Mouse (Mus musculus) limb, embryonic 10.5 days (tissue): ENCODE results near the gene Srebf2. TPM values are rescaled to one million over a fixed set of nuclear protein-coding genes. Genes with fewer than 3 reads are reported as not detected.

Experiments used
- DNase-seq: peaks from one replicate; pipeline ENCODE4 v3.0.0-alpha.2; 2017; ENCODE audit warnings: low spot score
- H3K27ac ChIP-seq: fragments of 300-500 bp; sonication (generic); 2 replicates; pipeline ENCODE4 v1.5.1; 2016; ENCODE audit warnings: mild to moderate bottlenecking
- H3K27me3 ChIP-seq: fragments of 300-500 bp; sonication (generic); 2 replicates; pipeline ENCODE4 v1.6.1; 2016; ENCODE audit warnings: low read depth, mild to moderate bottlenecking; ENCODE audit not compliant: poor library complexity, severe bottlenecking
- H3K36me3 ChIP-seq: fragments of 300-500 bp; sonication (generic); 2 replicates; pipeline ENCODE4 v1.6.1; 2016; ENCODE audit warnings: mild to moderate bottlenecking, moderate library complexity
- H3K4me1 ChIP-seq: fragments of 300-500 bp; sonication (generic); 2 replicates; pipeline ENCODE4 v1.6.1; 2016
- H3K4me3 ChIP-seq: fragments of 300-500 bp; sonication (generic); 2 replicates; pipeline ENCODE4 v1.5.1; 2016; ENCODE audit warnings: mild to moderate bottlenecking, moderate library complexity
- H3K9me3 ChIP-seq: fragments of 300-500 bp; sonication (generic); replicated peaks from 2 replicates; pipeline ENCODE4 v1.6.1; 2016; ENCODE audit warnings: mild to moderate bottlenecking
- WGBS: fragments of 180-500 bp; shearing (Covaris S2); methylation state at CpG from one replicate; pipeline ENCODE4 v1.1.7; 2016; 5-methylcytosine and 5-hydroxymethylcytosine counted together
- polyA plus RNA-seq: library from polyadenylated mRNA; unstranded; fragments of >200 nt; fragmentation: Nextera tagmentation; extraction: Ambion mirVana; gene quantifications from 2 replicates; pipeline ENCODE4 v1.2.1, GENCODE M21; 2016

The Srebf2 gene
- polyA plus RNA-seq, 1 experiment from 2014 or later: 190 TPM

GRCm38 (mm10) chr15:82172648-82173047 is 25.7 kb downstream of the Srebf2 start:
- 92% methylated on average over 8 of the region's 8 CpGs for WGBS
- H3K27me3 ChIP-seq: no peaks in the 10 kb centered on the region
- peaks cover 81% of the 10 kb centered on the region for H3K36me3 ChIP-seq

GRCm38 (mm10) chr15:82175091-82175490 is 28.1 kb downstream of the Srebf2 start:
- no peak overlapping the region for H3K4me3 ChIP-seq
- 96% methylated on average over 9 of the region's 9 CpGs for WGBS
- H3K27me3 ChIP-seq: no peaks in the 10 kb centered on the region
- DNase-seq: no peak
- no peak overlapping the region for H3K27ac ChIP-seq
- H3K9me3 ChIP-seq: no peaks in the 10 kb centered on the region
- H3K4me1 ChIP-seq: no peaks in the 10 kb centered on the region
- peaks cover 99% of the 10 kb centered on the region for H3K36me3 ChIP-seq

More at GRCm38 (mm10) chr15:82172648-82173047, 25.7 kb downstream of the Srebf2 start:
- Histone ChIP-seq H3K27ac (no peak overlapping the region), H3K9me3 (no peaks in the 10 kb centered on the region), H3K4me3 (no peak overlapping the region), H3K4me1 (peaks cover 3% of the 10 kb centered on the region)
- no peak for DNase-seq

GRCm38 (mm10) chr15:82177743-82178290 is 30.8 kb downstream of the Srebf2 start:
- peaks cover 4% of the 10 kb centered on the region; the same call in 1 of the 2 replicates for H3K9me3 ChIP-seq
- H3K4me1 ChIP-seq: no peaks in the 10 kb centered on the region
- H3K27me3 ChIP-seq: no peaks in the 10 kb centered on the region
- 83% methylated on average over 7 of the region's 7 CpGs for WGBS
- no peak overlapping the region for H3K4me3 ChIP-seq
- no peak for DNase-seq
- H3K36me3 ChIP-seq: peaks cover 99% of the 10 kb centered on the region
- H3K27ac ChIP-seq: no peak overlapping the region

- Histone ChIP-seq H3K4me3 (no peak overlapping the region), H3K36me3 (peaks cover 100% of the 10 kb centered on the region), H3K27me3 (no peaks in the 10 kb centered on the region), H3K4me1 (no peaks in the 10 kb centered on the region), H3K9me3 (peaks cover 4% of the 10 kb centered on the region; the same call in 1 of the 2 replicates), H3K27ac (no peak overlapping the region)
- 96% methylated on average over 5 of the region's 5 CpGs for WGBS
- DNase-seq: no peak
These were observed 34.1 kb downstream of the Srebf2 start for GRCm38 (mm10) chr15:82181131-82181530.

GRCm38 (mm10) chr15:82182311-82182710 is 35.3 kb downstream of the Srebf2 start:
- Histone ChIP-seq H3K4me3 (no peak overlapping the region), H3K9me3 (peaks cover 4% of the 10 kb centered on the region; the same call in 1 of the 2 replicates), H3K36me3 (peaks cover 100% of the 10 kb centered on the region), H3K4me1 (no peaks in the 10 kb centered on the region), H3K27me3 (no peaks in the 10 kb centered on the region), H3K27ac (no peak overlapping the region)
- DNase-seq: no peak
- 95% methylated on average over 4 of the region's 4 CpGs for WGBS

GRCm38 (mm10) chr15:82183596-82183995 is 36.6 kb downstream of the Srebf2 start:
- no peak for DNase-seq
- no peaks in the 10 kb centered on the region for H3K27me3 ChIP-seq
- peaks cover 4% of the 10 kb centered on the region; the same call in 1 of the 2 replicates for H3K9me3 ChIP-seq
- peaks cover 100% of the 10 kb centered on the region for H3K36me3 ChIP-seq
- H3K4me3 ChIP-seq: no peak overlapping the region
- no peaks in the 10 kb centered on the region for H3K4me1 ChIP-seq
- WGBS: 79% methylated on average over 10 of the region's 10 CpGs
- no peak overlapping the region for H3K27ac ChIP-seq

- DNase-seq: no peak
- 88% methylated on average over 7 of the region's 7 CpGs for WGBS
- no peaks in the 10 kb centered on the region for H3K4me1 ChIP-seq
- no peaks in the 10 kb centered on the region for H3K27me3 ChIP-seq
- H3K36me3 ChIP-seq: peaks cover 100% of the 10 kb centered on the region
- H3K27ac ChIP-seq: no peak overlapping the region
- peaks cover 4% of the 10 kb centered on the region; the same call in 1 of the 2 replicates for H3K9me3 ChIP-seq
- no peak overlapping the region for H3K4me3 ChIP-seq
These were observed 37.2 kb downstream of the Srebf2 start for GRCm38 (mm10) chr15:82184183-82184582.

GRCm38 (mm10) chr15:82184656-82185055 is 37.7 kb downstream of the Srebf2 start:
- DNase-seq: no peak
- Histone ChIP-seq H3K4me3 (no peak overlapping the region), H3K27me3 (no peaks in the 10 kb centered on the region), H3K4me1 (no peaks in the 10 kb centered on the region), H3K36me3 (peaks cover 100% of the 10 kb centered on the region), H3K9me3 (peaks cover 4% of the 10 kb centered on the region; the same call in 1 of the 2 replicates), H3K27ac (peak overlapping the region; percentile 1; the same call in 1 of the 2 replicates)
- 87% methylated on average over 10 of the region's 10 CpGs for WGBS

GRCm38 (mm10) chr15:82185062-82185783 is 38.2 kb downstream of the Srebf2 start:
- Histone ChIP-seq H3K9me3 (peaks cover 4% of the 10 kb centered on the region; the same call in 1 of the 2 replicates), H3K27ac (peak overlapping the region; percentile 1; the same call in 1 of the 2 replicates), H3K4me3 (no peak overlapping the region), H3K27me3 (no peaks in the 10 kb centered on the region), H3K4me1 (no peaks in the 10 kb centered on the region), H3K36me3 (peaks cover 100% of the 10 kb centered on the region)
- 88% methylated on average over 14 of the region's 14 CpGs for WGBS
- no peak for DNase-seq

- Histone ChIP-seq H3K27me3 (no peaks in the 10 kb centered on the region), H3K4me1 (no peaks in the 10 kb centered on the region), H3K4me3 (no peak overlapping the region), H3K9me3 (peaks cover 4% of the 10 kb centered on the region; the same call in 1 of the 2 replicates), H3K27ac (no peak overlapping the region), H3K36me3 (peaks cover 100% of the 10 kb centered on the region)
- 91% methylated on average over 14 of the region's 14 CpGs for WGBS
- DNase-seq: no peak
These were observed 39.1 kb downstream of the Srebf2 start for GRCm38 (mm10) chr15:82186131-82186530.

GRCm38 (mm10) chr15:82186931-82187330 is 40.0 kb downstream of the Srebf2 start:
- Histone ChIP-seq H3K4me1 (no peaks in the 10 kb centered on the region), H3K27ac (no peak overlapping the region), H3K9me3 (peaks cover 2% of the 10 kb centered on the region; the same call in 1 of the 2 replicates), H3K36me3 (peaks cover 100% of the 10 kb centered on the region), H3K4me3 (no peak overlapping the region), H3K27me3 (no peaks in the 10 kb centered on the region)
- WGBS: 94% methylated on average over 5 of the region's 5 CpGs
- no peak for DNase-seq

- peaks cover 100% of the 10 kb centered on the region for H3K36me3 ChIP-seq
- no peak overlapping the region for H3K4me3 ChIP-seq
- no peaks in the 10 kb centered on the region for H3K27me3 ChIP-seq
- no peaks in the 10 kb centered on the region for H3K4me1 ChIP-seq
- H3K27ac ChIP-seq: no peak overlapping the region
- 88% methylated on average over 4 of the region's 4 CpGs for WGBS
- no peak for DNase-seq
- H3K9me3 ChIP-seq: no peaks in the 10 kb centered on the region; the same call in 1 of the 2 replicates
These were observed 40.4 kb downstream of the Srebf2 start for GRCm38 (mm10) chr15:82187401-82187800.

GRCm38 (mm10) chr15:82187924-82188323 is 40.9 kb downstream of the Srebf2 start:
- peaks cover 100% of the 10 kb centered on the region for H3K36me3 ChIP-seq
- H3K4me1 ChIP-seq: no peaks in the 10 kb centered on the region

More at GRCm38 (mm10) chr15:82187924-82188323, 40.9 kb downstream of the Srebf2 start:
- Histone ChIP-seq H3K27me3 (no peaks in the 10 kb centered on the region), H3K9me3 (no peaks in the 10 kb centered on the region), H3K27ac (no peak overlapping the region), H3K4me3 (no peak overlapping the region)
- DNase-seq: no peak
- 95% methylated on average over 1 of the region's 1 CpGs for WGBS
